Mouse (Mus musculus): Measurements from ENCODE around the gene Arpc2. TPM values are rescaled to one million over a fixed set of nuclear protein-coding genes. Genes with fewer than 3 reads are reported as not detected.

Gene Arpc2
- total RNA-seq, 4 experiments from 2014 or later: 111 to 149 (median 137) TPM

DNA sequence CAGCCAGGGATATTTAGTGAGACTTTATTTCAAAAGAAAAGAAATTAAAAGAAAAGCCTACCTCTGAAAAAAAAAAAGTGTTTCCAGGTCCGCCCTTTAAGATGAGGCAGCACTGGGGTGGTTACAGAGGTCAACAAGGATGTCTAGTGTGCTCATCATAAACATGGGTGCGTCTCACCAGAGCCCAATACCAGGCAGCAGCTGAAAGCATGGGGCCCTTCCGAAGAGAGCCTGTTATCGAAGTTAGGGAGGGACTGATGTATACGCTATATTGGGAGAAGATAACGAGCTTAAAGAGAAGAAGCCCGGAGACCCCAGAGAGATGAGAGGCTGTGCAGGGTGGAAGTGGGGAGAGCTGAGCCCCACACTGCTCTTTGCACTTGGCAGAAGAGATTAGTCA, 3.3 kb downstream of the Arpc2 start:
- DNase-seq (ENCODE audit: low spot score): no peak

DNA sequence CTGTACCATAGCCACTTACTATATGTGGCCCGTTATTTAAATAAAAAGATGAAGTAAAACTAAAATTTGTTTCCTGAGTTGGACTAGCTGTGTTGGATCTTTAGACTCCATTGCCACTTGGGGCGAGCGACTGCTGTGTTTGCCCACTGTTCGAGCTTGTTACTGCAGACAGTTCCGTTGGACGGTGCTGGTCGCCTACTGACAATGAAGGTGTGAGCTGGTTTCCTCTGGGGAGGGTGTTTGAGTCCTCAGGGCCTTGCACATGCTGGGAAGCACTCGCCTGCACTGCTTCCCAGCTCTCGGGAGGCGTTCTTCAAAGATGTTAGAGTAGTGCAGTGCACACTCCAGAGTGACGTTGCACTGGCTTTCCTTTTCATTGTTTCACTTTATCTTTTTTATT, 3.7 kb downstream of the Arpc2 start:
- no peak for DNase-seq (ENCODE audit: low spot score)

DNA sequence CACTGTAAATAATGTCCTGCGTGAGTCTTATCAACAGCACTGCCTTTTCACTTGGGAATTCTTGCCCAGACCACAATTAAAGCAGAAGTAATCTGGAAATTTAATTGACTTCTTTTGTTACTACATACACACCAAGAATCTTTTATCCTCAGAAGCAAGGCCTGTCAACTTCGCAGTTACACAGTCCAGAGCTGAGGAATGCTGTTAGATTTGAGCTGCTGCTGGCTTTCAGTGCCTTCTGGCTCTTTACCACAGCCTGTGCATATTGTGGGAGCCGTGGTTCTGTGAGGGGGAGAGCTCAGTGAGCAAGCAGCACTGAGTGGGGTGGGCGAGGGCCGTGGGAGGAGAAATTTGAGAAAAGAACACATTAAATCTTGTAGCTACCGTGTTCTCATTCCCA, 4.4 kb downstream of the Arpc2 start:
- DNase-seq (ENCODE audit: low spot score): no peak

DNA sequence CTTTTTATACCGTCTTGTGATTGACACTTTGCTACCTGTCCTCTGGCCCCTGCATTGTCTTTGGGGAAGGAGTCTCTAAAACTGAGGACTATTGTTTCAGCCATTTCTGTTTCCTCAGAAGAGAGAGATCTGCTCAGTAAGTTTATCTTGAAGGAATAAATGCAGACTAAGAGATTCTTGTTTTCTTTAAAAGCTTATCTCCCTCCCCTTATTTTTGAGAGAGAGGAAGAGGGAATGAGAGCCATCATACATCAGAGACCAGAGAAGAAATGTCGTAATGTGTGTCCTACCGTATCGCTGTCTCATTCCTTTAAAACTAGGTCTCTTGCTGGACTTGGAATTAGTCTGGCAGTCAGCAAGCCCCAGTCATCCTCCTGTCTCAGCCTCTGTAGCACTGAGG, 4.9 kb downstream of the Arpc2 start:
- DNase-seq (ENCODE audit: low spot score): no peak

DNA sequence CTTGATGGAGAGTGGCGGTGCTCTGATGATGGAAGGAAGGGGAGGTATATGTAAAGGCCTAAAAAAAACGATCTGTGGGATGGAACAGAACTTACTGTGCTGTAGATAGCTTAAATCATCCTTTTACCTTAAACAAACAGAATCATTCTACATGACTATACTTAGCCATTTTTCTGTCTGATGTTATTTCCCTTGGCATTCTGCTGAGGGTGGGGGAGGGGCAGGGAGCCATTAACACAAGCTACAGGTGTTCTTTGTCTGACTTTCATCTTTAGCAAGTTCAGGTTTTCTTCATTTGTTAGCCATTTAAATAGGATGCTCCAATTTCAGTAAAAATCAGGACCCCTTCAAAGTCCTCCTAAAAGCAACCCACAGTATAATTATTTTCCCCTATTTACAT, 9.6 kb downstream of the Arpc2 start:
- DNase-seq (ENCODE audit: low spot score): no peak

DNA sequence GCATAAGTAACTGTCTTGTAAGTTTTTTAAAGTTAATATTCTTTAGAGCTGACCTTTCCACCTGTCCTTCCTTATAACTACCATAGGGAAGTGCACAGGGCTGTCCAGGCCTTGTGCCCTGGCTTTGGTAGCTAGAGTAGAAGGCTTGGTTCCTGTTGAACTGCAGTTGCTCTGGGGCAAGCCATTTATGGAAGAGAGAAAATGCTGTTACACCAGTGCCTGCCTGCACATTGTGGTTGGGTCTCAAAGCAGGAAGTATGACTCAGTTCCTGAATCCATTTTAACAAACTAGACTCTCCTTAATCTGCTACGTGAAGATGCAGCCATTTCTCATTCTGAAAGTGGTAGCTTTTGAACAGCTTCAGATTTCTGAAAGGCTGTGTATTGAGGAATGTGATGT, 12.9 kb downstream of the Arpc2 start:
- DNase-seq (ENCODE audit: low spot score): peak; percentile 83

DNA sequence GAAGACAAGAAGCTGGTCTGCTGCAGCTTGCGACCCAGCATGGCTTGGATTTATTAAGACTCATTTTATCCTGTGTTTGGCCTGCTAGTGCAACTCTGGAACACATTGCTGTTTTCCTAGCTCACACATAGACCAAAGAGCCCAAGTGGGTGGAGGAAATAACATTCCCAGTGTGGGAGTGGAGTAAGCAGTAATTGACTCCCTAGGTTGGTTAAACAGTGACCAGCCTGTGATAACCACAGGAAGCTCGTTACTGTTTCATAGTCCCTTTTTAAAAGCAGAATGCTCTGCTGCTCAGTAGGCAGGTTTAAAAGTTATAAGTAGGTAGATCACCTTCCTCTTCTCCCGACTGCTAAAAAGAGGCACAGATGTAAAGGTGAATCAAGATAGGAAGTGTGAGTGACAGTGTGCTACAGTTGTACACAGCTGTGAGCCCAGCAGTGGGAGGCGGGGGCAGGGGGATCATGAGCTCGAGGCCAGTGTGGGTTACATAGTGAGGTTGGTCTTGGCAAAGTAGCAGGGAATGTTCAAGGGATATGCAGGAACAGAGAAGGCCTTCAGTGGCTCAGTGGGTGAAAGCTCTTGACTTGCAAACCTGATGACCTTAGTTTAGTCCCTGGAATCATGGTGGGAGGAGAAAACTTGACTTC, 13.6 kb downstream of the Arpc2 start:
- peak; percentile 46 for DNase-seq (ENCODE audit: low spot score)

DNA sequence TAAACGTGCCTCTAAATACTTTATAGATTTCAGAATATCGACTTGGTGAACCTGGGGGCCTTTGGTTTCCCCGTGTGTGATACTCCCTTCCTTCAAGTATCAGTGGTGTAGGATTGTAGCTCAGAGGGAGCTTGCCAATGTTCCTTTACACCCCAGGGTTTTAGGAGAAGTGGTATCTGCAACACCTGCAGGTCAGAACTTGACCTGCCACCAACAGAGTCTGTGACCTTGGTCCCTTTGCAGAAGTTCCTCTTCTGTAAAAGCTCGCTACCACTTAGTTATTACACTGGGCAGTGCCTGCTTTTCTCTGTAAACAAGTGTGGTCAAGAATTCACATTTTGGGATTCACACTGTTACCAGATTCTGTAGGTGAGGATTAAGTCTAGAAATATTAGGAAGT, 14.2 kb downstream of the Arpc2 start:
- no peak for DNase-seq (ENCODE audit: low spot score)

DNA sequence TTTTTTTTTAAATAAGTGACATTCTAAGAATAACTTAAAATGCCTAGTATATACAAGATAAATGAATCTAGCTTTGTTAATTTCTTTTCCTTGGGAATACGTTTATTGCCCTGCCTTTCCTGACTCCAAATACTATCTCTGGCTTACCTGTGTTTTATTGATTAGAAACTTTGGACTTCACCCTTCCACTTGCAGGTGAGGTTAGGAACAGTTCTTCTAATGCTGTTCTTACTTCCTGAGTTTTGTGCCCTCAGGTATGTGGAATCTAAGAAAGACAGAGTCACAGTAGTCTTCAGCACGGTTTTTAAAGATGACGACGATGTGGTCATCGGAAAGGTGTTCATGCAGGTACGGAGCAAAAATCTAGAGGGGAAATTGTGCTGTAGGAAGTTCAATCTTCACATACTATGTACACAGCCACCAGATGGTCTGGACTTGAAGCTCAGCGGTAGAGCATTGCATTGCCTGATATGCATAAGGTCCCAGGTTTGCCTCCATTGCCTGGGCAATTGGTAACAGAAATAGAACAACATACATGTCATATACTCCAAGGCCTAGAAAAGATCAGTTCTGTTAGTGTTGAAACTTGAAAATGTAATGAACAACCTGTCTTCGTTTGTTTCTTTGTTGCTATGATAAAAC, 19.9 kb downstream of the Arpc2 start:
- DNase-seq (ENCODE audit: low spot score): no peak

DNA sequence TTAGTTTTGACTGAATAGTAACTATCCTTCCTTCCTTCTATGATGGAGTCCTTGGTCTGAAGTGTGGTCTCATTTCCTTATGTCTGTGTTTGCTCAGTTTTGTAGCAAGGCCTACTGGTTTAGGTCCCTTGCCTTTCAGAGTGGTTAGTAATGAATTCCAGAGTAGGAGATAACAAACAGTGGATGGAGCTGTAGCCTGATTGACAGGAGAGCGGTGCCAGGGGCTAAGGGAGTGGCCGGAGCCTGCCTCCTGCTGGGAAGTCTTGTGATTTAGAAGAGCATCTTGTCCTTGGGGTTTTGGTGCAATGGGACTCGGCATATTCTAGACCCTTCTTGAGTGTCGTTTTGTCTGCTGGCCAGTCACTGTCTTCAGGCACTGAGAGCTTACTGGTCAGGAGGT, 20.9 kb downstream of the Arpc2 start:
- DNase-seq (ENCODE audit: low spot score): no peak

DNA sequence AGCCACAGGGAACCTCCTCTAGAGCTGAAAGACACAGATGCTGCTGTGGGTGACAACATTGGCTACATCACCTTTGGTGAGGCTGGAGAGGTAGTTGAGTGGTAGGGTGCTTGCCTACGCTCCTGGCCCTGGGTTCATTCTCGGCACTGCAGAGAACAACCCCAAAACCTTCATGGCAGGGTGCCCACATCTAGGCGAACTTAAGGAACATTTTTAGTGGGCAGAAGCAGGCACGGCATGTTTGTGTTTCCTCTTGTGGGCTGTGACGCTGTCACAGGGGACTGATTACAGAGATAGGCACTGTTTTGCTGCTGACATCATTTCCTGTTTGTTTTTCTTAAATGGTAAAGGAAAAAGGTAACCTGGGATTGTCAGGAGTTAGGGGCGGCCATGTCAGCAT, 26.6 kb downstream of the Arpc2 start:
- no peak for DNase-seq (ENCODE audit: low spot score)

DNA sequence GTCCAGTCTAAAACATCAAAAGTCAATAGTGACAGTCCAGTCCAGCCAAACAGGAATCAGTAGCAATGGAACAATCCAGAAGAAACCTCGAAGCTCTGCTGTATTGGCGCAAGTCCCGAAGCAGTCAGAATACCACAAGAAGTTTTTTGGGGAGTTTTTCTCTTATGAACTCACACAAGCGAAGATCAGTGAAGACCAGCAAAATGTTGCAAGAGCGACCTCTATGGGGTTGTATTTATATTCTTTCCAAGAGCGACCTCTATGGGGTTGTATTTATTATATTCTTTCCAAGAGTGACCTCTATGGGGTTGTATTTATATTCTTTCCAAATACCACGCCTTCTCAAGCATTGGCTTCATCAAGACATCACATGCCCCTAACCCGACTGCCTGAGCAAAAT, 32.9 kb downstream of the Arpc2 start:
- DNase-seq (ENCODE audit: low spot score): no peak

DNA sequence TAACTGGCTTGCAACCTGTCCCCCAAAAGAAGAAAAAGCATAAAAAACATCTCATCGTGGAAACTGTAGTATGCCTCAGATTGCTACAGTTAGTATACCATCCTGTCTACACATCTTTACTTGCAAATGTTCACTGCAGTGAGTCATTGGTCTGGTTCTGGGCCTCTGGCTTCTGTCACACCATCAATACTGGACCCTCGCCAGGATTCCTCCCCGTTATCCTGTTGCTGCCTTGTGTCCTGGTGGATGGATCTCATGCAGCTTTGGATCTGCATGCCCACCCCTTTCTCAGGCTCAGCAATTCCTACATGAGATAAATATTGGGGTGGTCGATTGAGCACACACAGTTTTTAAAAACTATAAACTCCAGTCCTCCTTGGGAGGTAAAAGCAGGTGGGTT, 35.8 kb downstream of the Arpc2 start:
- DNase-seq (ENCODE audit: low spot score): no peak

DNA sequence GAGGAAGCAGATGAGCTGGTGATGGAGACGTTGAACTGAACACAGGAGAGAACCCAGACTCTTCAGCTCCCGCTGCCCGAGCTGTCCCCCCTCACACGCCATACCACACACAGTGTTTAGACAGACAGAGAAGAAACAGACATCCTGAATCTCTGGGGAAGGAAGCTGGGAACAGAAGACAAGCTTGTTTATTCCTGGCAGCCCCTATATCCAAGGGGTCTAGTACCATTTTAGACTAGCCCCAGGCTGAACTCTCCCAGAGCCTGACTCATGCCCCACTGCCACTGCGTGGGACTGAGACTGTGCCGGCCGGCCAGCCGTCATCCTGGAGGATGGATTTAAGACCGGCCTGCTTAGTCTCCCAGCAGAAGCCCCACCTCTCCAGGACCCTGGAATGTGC, 39.1 kb downstream of the Arpc2 start:
- no peak for DNase-seq (ENCODE audit: low spot score)

DNA sequence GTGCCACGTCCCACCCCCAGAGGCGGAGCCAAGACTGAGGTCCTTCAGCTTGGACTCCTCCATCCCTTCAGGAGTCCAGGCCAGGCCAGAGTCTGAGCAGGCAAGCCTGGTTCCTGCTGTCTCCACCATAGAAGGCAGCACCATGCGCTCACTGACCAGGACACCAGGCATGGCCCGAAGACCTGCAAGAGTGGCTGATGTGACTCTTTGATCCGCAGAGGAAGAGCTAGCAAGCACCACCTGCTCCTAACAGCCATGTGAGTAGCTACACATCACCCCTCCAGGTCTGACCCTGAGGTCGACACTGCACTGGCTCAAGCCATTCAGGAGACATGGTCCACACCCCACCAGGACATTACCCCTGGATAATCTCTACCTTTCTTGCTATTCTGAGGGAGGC, 41.2 kb downstream of the Arpc2 start:
- no peak for DNase-seq (ENCODE audit: low spot score)

DNA sequence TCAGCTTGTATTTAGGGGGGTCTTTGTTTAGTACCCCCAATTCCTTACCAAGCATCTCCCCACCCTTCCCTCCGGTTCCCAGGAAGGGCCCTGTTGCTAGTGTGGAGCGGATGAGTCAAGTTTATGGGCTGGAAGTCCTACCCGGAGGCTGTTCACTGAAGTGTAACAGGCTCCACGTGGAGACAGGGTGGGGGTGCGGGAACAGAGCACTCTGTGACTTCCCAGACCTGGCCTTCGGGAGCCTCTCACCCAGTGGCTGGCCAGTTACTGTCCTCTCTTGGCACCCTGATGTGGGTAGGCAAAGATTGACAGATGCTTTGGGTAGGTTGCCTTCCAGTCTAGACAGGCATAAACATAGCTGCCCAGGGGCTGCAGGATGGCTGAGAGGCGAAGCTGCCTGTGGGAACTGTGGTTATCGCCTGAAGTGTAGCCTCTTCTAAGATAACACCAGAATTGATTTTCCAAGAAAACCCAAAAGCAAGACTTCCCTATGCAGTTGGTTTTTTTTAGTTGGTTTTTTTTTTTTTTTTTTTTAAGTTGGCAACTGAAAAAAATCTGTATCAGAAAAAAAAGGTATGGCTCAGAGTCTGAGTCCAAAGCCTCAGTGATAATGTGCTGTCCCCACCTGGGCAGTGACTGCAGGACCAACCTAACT, 42.1 kb downstream of the Arpc2 start:
- DNase-seq (ENCODE audit: low spot score): no peak

DNA sequence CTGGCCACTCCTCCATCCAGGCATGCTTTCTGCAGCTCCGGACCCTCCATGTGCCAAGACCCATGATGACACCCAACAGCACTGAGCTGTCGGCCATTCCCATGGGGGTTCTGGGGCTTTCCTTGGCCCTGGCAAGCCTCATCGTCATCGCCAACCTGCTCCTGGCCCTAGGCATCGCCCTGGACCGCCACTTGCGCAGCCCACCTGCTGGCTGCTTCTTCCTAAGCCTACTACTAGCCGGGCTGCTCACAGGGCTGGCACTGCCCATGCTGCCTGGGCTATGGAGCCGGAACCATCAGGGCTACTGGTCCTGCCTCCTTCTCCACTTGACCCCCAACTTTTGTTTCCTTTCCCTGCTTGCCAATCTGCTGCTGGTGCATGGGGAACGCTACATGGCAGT, 42.7 kb downstream of the Arpc2 start, which contains the start of gene Gpbar1:
Gpbar1 (plus strand) TSS at position 13 of the 400 bp plus-strand sequence.
- DNase-seq (ENCODE audit: low spot score): no peak

DNA sequence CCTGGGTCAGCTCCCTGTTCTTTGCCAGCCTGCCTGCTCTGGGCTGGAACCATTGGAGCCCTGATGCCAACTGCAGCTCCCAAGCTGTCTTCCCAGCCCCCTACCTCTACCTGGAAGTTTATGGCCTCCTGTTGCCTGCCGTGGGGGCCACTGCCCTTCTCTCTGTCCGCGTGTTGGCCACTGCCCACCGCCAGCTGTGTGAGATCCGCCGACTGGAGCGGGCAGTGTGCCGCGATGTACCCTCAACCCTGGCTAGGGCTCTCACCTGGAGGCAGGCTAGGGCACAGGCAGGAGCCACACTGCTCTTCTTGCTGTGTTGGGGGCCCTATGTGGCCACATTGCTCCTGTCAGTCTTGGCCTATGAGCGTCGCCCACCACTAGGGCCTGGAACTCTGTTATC, 43.1 kb downstream of the Arpc2 start:
- DNase-seq (ENCODE audit: low spot score): no peak

DNA sequence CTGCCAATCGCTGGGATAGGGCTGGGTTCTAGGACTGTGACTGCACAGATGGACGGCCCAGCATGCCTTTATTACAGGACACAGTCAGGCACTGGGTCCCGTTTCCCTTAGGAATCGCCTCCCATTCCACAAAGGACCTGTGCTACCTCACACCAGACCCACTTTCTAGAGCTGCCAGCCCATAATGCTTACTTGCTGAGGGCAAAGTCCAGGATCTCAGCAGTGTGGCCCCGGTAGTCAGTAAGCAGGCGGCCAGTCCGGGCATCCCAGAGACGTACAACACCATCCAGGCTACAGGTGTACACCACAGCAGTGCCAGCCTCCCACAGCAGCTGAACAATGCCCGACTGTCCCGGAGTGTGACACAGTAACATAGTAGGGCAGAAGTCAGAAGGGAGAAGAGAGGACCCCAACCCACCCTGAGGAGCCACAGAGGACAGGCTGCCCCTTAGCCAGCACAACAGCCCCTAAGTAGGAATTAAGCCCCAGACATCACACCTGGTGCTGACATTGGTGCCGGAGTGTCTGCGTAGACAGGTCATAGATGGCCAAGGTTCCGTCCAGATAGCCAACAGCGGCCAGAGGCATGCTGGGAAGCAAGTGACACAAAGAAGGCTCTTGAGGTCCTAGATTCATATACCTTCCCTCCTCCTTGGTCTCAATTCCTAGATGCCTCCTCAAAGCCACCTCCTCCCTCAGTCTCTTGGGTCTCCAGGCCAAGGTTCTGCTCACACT, 44.9 kb downstream of the Arpc2 start:
- no peak for DNase-seq (ENCODE audit: low spot score)

DNA sequence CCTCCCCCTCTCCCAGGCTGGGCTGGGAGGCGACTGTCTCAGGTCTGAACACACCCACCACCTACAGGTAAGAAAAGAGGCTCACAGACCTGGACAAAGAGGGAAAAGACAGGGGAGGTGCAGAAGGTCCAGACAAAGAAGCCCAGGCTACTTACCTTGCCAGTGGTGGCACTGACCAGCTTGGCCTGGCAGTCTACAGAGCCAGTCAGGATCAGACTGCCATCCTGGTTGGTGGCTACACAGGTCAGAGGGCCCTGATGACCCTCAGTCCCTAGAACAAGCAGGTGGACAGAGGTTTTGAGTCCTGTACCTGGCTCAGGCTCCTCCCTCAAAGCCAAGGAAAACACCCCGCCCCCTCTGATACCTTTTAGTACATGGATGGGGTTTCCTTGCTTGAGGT, 45.5 kb downstream of the Arpc2 start:
- DNase-seq (ENCODE audit: low spot score): no peak

DNA sequence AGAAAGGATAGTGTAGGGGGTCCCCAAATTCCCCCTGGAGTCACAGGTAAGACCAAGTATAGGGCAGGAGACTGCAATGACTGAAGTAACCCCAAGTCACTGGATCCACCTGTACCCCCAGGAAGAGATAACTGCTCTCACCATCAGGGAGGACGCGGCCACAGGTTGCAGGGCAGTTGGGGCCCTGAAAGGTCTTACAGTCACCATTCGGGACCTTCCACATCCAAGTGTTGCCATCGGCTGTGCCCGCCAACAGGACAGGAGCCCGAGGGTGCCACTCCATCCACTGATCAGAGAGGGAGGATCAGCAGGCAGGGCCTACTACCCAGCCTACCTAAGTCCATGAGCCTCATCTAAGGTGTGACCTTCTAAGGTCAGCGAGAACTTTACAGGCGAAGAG, 46.0 kb downstream of the Arpc2 start:
- DNase-seq (ENCODE audit: low spot score): no peak

DNA sequence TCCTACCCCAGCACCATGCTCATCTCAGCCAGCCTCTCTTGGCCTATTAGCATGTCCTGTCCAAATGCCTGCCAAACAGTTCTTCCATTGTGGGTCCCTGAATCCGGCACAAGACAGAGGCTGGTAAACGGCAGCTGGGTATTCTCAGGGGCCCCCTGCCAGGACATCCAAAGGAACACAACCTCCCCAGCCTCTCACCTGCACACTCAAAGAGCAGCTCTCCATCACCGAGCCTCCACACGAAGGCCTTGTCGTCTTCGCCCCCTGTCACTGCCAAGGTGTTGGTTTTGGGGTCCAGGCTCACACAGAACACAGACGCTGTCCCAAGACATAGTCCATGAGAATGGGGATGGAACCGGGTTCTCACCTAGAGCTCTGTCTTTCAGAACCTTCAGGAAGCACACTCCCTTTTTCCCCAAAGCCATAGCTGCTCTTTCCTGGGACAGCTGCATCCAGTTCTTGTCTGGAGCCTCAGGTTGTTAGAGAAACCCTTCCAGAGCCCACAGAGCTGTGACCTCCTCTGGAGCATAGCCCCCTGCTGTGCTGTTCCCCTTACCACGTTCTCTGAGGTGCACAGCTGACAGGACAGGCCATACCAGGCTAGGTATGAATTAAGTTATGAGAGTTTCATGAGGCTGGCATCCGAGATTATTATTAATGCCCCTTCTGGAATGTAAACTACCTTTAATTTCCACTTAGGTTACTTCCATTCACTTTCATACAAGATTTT, 47.2 kb downstream of the Arpc2 start:
- DNase-seq (ENCODE audit: low spot score): no peak
